Mouse (Mus musculus): Measurements from ENCODE around the gene Tatdn3. TPM values are rescaled to one million over a fixed set of nuclear protein-coding genes. Genes with fewer than 3 reads are reported as not detected.

Gene Tatdn3
- total RNA-seq, 1 experiment: 11.8 TPM

- Histone ChIP-seq H3K4me3 (ENCODE audit: insufficient read depth in 1 of 2, low read depth in 1 of 2, low read length in 2 of 2, poor library complexity in 1 of 2, severe bottlenecking in 1 of 2) (no peak overlapping the region), H3K4me1 (ENCODE audit: control insufficient read depth in 2 of 2, insufficient read depth in 2 of 2, low read length in 2 of 2, poor library complexity in 1 of 2) (peaks cover 0 to 2% of the 10 kb centered on the region in 2 experiments; a peak in 1 of 4 replicates), H3K36me3 (ENCODE audit: control insufficient read depth, insufficient read depth, low read length, poor library complexity, severe bottlenecking) (no peaks in the 10 kb centered on the region), H3K9me3 (ENCODE audit: control insufficient read depth, insufficient read depth, low read depth, low read length) (no peaks in the 10 kb centered on the region), H3K27ac (ENCODE audit: insufficient read depth, low read depth, low read length, poor library complexity, severe bottlenecking) (no peak overlapping the region), H3K9ac (ENCODE audit: insufficient read depth, low read depth, low read length, poor library complexity, severe bottlenecking) (no peak overlapping the region)
- TF ChIP-seq MAFK (IDR thresholded peaks at IDR 0.05; ENCODE audit: insufficient read depth, low read depth, low read length) (no peak), CHD2 (IDR thresholded peaks at IDR 0.05; ENCODE audit: low read depth, low read length) (no peak), HCFC1 (IDR thresholded peaks at IDR 0.05; ENCODE audit: borderline replicate concordance, insufficient read depth, low read length) (no peak), ZNF384 (IDR thresholded peaks at IDR 0.05; ENCODE audit: low read depth, low read length) (no peak), ZC3H11A (IDR thresholded peaks at IDR 0.05; ENCODE audit: borderline replicate concordance, low read depth, low read length) (no peak)
- in situ Hi-C loops (cut with MboI; ENCODE audit: low sequenced_read_pairs in 2 of 2, unreplicated experiment in 2 of 2): no loop called here
- no peak for DNase-seq (ENCODE audit: low read depth, low spot score)
Observed at GRCm38 (mm10) chr1:191053555-191053954, 9.2 kb downstream of the Tatdn3 start.

- Histone ChIP-seq H3K4me3 (ENCODE audit: insufficient read depth in 1 of 2, low read depth in 1 of 2, low read length in 2 of 2, poor library complexity in 1 of 2, severe bottlenecking in 1 of 2) (no peak overlapping the region), H3K4me1 (ENCODE audit: control insufficient read depth in 2 of 2, insufficient read depth in 2 of 2, low read length in 2 of 2, poor library complexity in 1 of 2) (no peaks in the 10 kb centered on the region), H3K36me3 (ENCODE audit: control insufficient read depth, insufficient read depth, low read length, poor library complexity, severe bottlenecking) (no peaks in the 10 kb centered on the region), H3K9me3 (ENCODE audit: control insufficient read depth, insufficient read depth, low read depth, low read length) (no peaks in the 10 kb centered on the region), H3K27ac (ENCODE audit: insufficient read depth, low read depth, low read length, poor library complexity, severe bottlenecking) (no peak overlapping the region), H3K9ac (ENCODE audit: insufficient read depth, low read depth, low read length, poor library complexity, severe bottlenecking) (no peak overlapping the region)
- TF ChIP-seq ZC3H11A (IDR thresholded peaks at IDR 0.05; ENCODE audit: borderline replicate concordance, low read depth, low read length) (no peak), CHD2 (IDR thresholded peaks at IDR 0.05; ENCODE audit: low read depth, low read length) (no peak)
- DNase-seq (ENCODE audit: low read depth, low spot score): no peak
- in situ Hi-C loops (cut with MboI; ENCODE audit: low sequenced_read_pairs in 2 of 2, unreplicated experiment in 2 of 2): no loop called here
Observed at GRCm38 (mm10) chr1:191046231-191046824, 16.4 kb downstream of the Tatdn3 start.

GRCm38 (mm10) chr1:191045264-191045663 is 17.5 kb downstream of the Tatdn3 start:
- Histone ChIP-seq H3K4me3 (ENCODE audit: insufficient read depth in 1 of 2, low read depth in 1 of 2, low read length in 2 of 2, poor library complexity in 1 of 2, severe bottlenecking in 1 of 2) (no peak overlapping the region), H3K36me3 (ENCODE audit: control insufficient read depth, insufficient read depth, low read length, poor library complexity, severe bottlenecking) (no peaks in the 10 kb centered on the region), H3K9ac (ENCODE audit: insufficient read depth, low read depth, low read length, poor library complexity, severe bottlenecking) (no peak overlapping the region), H3K9me3 (ENCODE audit: control insufficient read depth, insufficient read depth, low read depth, low read length) (no peaks in the 10 kb centered on the region), H3K4me1 (ENCODE audit: control insufficient read depth in 2 of 2, insufficient read depth in 2 of 2, low read length in 2 of 2, poor library complexity in 1 of 2) (no peaks in the 10 kb centered on the region), H3K27ac (ENCODE audit: insufficient read depth, low read depth, low read length, poor library complexity, severe bottlenecking) (no peak overlapping the region)
- no peak for DNase-seq (ENCODE audit: low read depth, low spot score)
- TF ChIP-seq HCFC1 (IDR thresholded peaks at IDR 0.05; ENCODE audit: borderline replicate concordance, insufficient read depth, low read length): no peak
- no peak for TF ChIP-seq ZC3H11A (IDR thresholded peaks at IDR 0.05; ENCODE audit: borderline replicate concordance, low read depth, low read length)
- no peak for TF ChIP-seq CHD2 (IDR thresholded peaks at IDR 0.05; ENCODE audit: low read depth, low read length)
- TF ChIP-seq MAFK (IDR thresholded peaks at IDR 0.05; ENCODE audit: insufficient read depth, low read depth, low read length): no peak
- TF ChIP-seq ZNF384 (IDR thresholded peaks at IDR 0.05; ENCODE audit: low read depth, low read length): no peak
- in situ Hi-C loops (cut with MboI; ENCODE audit: low sequenced_read_pairs in 2 of 2, unreplicated experiment in 2 of 2): no loop called here

- no peak for DNase-seq (ENCODE audit: low read depth, low spot score)
- H3K9ac ChIP-seq (ENCODE audit: insufficient read depth, low read depth, low read length, poor library complexity, severe bottlenecking): no peak overlapping the region
- in situ Hi-C loops (cut with MboI; ENCODE audit: low sequenced_read_pairs in 2 of 2, unreplicated experiment in 2 of 2): no loop called here
- TF ChIP-seq MAFK (IDR thresholded peaks at IDR 0.05; ENCODE audit: insufficient read depth, low read depth, low read length) (no peak), ZC3H11A (IDR thresholded peaks at IDR 0.05; ENCODE audit: borderline replicate concordance, low read depth, low read length) (no peak), ZNF384 (IDR thresholded peaks at IDR 0.05; ENCODE audit: low read depth, low read length) (no peak), CHD2 (IDR thresholded peaks at IDR 0.05; ENCODE audit: low read depth, low read length) (no peak), HCFC1 (IDR thresholded peaks at IDR 0.05; ENCODE audit: borderline replicate concordance, insufficient read depth, low read length) (no peak)
- no peaks in the 10 kb centered on the region for H3K9me3 ChIP-seq (ENCODE audit: control insufficient read depth, insufficient read depth, low read depth, low read length)
- H3K36me3 ChIP-seq (ENCODE audit: control insufficient read depth, insufficient read depth, low read length, poor library complexity, severe bottlenecking): no peaks in the 10 kb centered on the region
- H3K27ac ChIP-seq (ENCODE audit: insufficient read depth, low read depth, low read length, poor library complexity, severe bottlenecking): no peak overlapping the region
- H3K4me3 ChIP-seq (ENCODE audit: insufficient read depth in 1 of 2, low read depth in 1 of 2, low read length in 2 of 2, poor library complexity in 1 of 2, severe bottlenecking in 1 of 2): no peak overlapping the region
- H3K4me1 ChIP-seq (ENCODE audit: control insufficient read depth in 2 of 2, insufficient read depth in 2 of 2, low read length in 2 of 2, poor library complexity in 1 of 2): no peaks in the 10 kb centered on the region
Observed at GRCm38 (mm10) chr1:191042688-191043087, 20.0 kb downstream of the Tatdn3 start.

GRCm38 (mm10) chr1:191042106-191042505 is 20.6 kb downstream of the Tatdn3 start:
- in situ Hi-C loops (cut with MboI; ENCODE audit: low sequenced_read_pairs in 2 of 2, unreplicated experiment in 2 of 2): no loop called here
- H3K9ac ChIP-seq (ENCODE audit: insufficient read depth, low read depth, low read length, poor library complexity, severe bottlenecking): no peak overlapping the region
- DNase-seq (ENCODE audit: low read depth, low spot score): no peak
- no peaks in the 10 kb centered on the region for H3K9me3 ChIP-seq (ENCODE audit: control insufficient read depth, insufficient read depth, low read depth, low read length)
- H3K4me1 ChIP-seq (ENCODE audit: control insufficient read depth in 2 of 2, insufficient read depth in 2 of 2, low read length in 2 of 2, poor library complexity in 1 of 2): no peaks in the 10 kb centered on the region
- no peak overlapping the region for H3K4me3 ChIP-seq (ENCODE audit: insufficient read depth in 1 of 2, low read depth in 1 of 2, low read length in 2 of 2, poor library complexity in 1 of 2, severe bottlenecking in 1 of 2)
- no peaks in the 10 kb centered on the region for H3K36me3 ChIP-seq (ENCODE audit: control insufficient read depth, insufficient read depth, low read length, poor library complexity, severe bottlenecking)
- no peak overlapping the region for H3K27ac ChIP-seq (ENCODE audit: insufficient read depth, low read depth, low read length, poor library complexity, severe bottlenecking)
- TF ChIP-seq ZNF384 (IDR thresholded peaks at IDR 0.05; ENCODE audit: low read depth, low read length): no peak
- TF ChIP-seq ZC3H11A (IDR thresholded peaks at IDR 0.05; ENCODE audit: borderline replicate concordance, low read depth, low read length): no peak
- no peak for TF ChIP-seq MAFK (IDR thresholded peaks at IDR 0.05; ENCODE audit: insufficient read depth, low read depth, low read length)
- TF ChIP-seq CHD2 (IDR thresholded peaks at IDR 0.05; ENCODE audit: low read depth, low read length): no peak
- TF ChIP-seq HCFC1 (IDR thresholded peaks at IDR 0.05; ENCODE audit: borderline replicate concordance, insufficient read depth, low read length): no peak
